Mouse (Mus musculus) liver, adult 2 months (tissue): Measurements from ENCODE around the gene Hmbs.

Experiments used
- CTCF ChIP-seq: fragments of 200-500 bp; IDR thresholded peaks from 2 replicates; pipeline ENCODE4 v1.5.1; 2011; ENCODE audit warnings: low read depth, low read length, control low read depth
- POLR2A ChIP-seq: fragments of 200-500 bp; IDR thresholded peaks from 2 replicates; pipeline ENCODE4 v1.6.1; 2011; ENCODE audit warnings: low read length, control low read depth; ENCODE audit not compliant: insufficient read depth; ENCODE audit errors: extremely low read depth

DNA sequence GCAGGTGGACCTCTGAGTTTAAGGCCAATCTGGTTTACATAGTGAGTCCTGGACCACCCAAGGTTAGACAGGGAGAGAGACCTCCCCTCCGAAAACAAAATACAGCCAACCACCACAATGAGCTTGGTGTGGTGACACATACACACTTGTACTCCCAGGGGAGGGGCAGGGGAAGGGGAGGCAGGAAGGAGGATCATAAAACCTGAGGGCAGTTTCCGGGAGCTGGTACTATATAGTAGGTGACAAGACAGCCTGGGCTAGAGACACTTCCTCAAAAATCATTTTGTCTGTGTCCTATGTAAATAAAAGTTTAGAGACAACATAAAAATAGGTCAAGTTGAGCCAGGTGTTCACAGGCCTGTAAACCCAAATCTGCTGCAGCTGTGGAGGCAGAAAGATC is 36.8 kb downstream of the Hmbs start:
- TF ChIP-seq CTCF = no peak
- no peak for TF ChIP-seq POLR2A
